Mouse (Mus musculus) hindbrain, embryonic 12.5 days (tissue): ENCODE results near the gene Kif3c. TPM values are rescaled to one million over a fixed set of nuclear protein-coding genes. Genes with fewer than 3 reads are reported as not detected.

Experiments used
- ATAC-seq: fragments of 200-750 bp; cut with Nextera tagmentation; 2 replicates; pipeline ENCODE4 v1.8.0; 2017; ENCODE audit warnings: moderate TSS enrichment; ENCODE audit not compliant: low FRiP score
- H3K27ac ChIP-seq: fragments of 300-500 bp; sonication (generic); 2 replicates; pipeline ENCODE4 v1.5.1; 2016; ENCODE audit warnings: mild to moderate bottlenecking
- H3K27me3 ChIP-seq: fragments of 300-500 bp; sonication (generic); 2 replicates; pipeline ENCODE4 v1.6.1; 2016; ENCODE audit warnings: mild to moderate bottlenecking
- H3K36me3 ChIP-seq: fragments of 300-500 bp; sonication (generic); 2 replicates; pipeline ENCODE4 v1.6.1; 2016; ENCODE audit warnings: mild to moderate bottlenecking
- H3K4me1 ChIP-seq: fragments of 300-500 bp; sonication (generic); 2 replicates; pipeline ENCODE4 v1.6.1; 2016
- H3K4me2 ChIP-seq: fragments of 300-500 bp; sonication (generic); replicated peaks from 2 replicates; pipeline ENCODE4 v1.6.1; 2016; ENCODE audit warnings: mild to moderate bottlenecking
- H3K4me3 ChIP-seq: fragments of 300-500 bp; sonication (generic); 2 replicates; pipeline ENCODE4 v1.5.1; 2016; ENCODE audit warnings: mild to moderate bottlenecking
- H3K9ac ChIP-seq: fragments of 300-500 bp; sonication (generic); 2 replicates; pipeline ENCODE4 v1.6.1; 2016; ENCODE audit warnings: mild to moderate bottlenecking, moderate library complexity
- H3K9me3 ChIP-seq: fragments of 300-500 bp; sonication (generic); replicated peaks from 2 replicates; pipeline ENCODE4 v1.6.1; 2016; ENCODE audit warnings: mild to moderate bottlenecking
- WGBS: fragments of 180-500 bp; shearing (Covaris S2); methylation state at CpG from one replicate; pipeline ENCODE4 v1.1.7; 2016; 5-methylcytosine and 5-hydroxymethylcytosine counted together
- polyA plus RNA-seq: library from polyadenylated mRNA; unstranded; fragments of >200 nt; fragmentation: Nextera tagmentation; extraction: Ambion mirVana; gene quantifications from 2 replicates; pipeline ENCODE4 v1.2.1, GENCODE M21; 2016

Kif3c gene
- polyA plus RNA-seq: 64.2 and 64.8 TPM in 2 replicates

DNA sequence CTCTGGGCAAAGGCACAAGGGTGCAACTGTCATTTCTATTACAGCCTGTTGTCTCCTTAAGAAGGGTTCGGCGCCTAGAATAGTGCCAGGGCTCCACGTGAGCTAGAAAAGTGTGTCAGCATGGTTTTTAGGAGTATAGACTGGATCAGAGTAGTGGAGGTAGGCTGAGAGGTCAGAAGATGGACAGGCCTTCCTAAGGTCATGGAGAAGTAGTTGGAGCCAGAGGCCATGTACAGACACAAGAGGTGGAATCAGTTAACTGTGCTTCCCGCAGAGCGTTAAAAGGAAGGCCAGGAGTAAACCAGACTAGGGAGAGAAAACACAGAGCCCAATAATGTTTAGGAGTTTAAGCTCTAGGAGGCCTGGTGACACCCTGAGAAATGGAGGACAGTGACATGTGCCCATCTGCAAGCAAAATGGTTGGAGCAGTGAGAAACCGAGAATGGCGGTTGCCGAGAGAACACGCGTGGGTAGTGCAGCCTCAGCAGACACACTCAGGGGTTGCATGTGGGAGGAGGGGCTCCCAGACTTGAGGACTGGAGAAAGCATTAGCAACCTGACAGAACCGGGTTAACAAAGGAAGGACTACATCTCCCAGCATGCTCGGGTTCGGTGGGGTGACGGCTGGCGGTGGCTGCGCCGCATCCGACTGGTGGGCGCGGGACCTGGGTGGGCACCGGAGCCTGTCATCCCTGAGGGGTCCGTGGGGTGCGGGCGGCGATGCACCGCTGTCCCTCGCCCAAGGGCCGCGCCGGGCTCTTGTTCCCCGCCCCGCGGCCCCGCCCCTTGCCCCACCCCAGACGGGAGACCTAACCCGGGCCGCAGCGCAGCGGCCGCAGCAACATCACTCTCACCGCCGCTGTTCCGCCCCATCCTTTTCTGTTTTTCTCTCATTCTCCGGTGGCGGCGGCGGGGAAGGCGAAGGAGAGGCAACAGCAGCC is at the start of gene Kif3c:
Gene Kif3c (plus strand): TSS at position 625 of the 941 bp plus-strand sequence.
- peak within 1 kb of the TSS; percentile 97 for H3K27ac ChIP-seq
- WGBS: 7% methylated on average over 47 of the region's 48 CpGs
- peak; percentile 92 for ATAC-seq

DNA sequence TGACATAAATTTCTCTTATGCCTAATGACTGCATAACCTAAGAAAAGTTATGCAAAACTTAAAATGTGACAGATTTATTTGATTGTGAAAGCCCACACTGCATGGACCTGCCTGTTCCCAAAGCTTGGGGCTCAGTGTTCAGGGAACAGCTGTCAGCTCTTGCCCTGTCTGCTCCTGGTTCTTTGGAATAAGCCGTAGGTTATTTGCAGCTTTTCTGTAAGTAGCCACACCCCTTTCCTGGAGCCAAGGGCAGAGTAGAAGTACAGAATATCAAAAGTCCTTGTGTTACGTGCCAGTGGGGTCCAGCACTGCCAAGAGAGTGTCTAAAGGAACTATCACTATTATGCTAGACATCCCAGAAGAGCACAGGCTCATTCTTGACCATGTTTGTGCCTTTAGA is 48.8 kb upstream of the Kif3c start:
- 56% methylated on average over 2 of the region's 2 CpGs for WGBS
- no peaks in the 10 kb centered on the region for H3K36me3 ChIP-seq
- H3K27ac ChIP-seq: no peak overlapping the region
- no peak overlapping the region for H3K4me2 ChIP-seq
- no peaks in the 10 kb centered on the region for H3K27me3 ChIP-seq
- no peak for ATAC-seq
- H3K9ac ChIP-seq: no peak overlapping the region
- H3K9me3 ChIP-seq: no peaks in the 10 kb centered on the region
- no peaks in the 10 kb centered on the region for H3K4me1 ChIP-seq
- H3K4me3 ChIP-seq: no peak overlapping the region

More for the DNA sequence above, at the start of gene Kif3c:
- peak within 1 kb of the TSS; percentile 89 for H3K4me2 ChIP-seq
- no peaks in the 10 kb centered on the region for H3K27me3 ChIP-seq
- H3K9me3 ChIP-seq: peaks cover 9% of the 10 kb centered on the region; the same call in 1 of the 2 replicates
- H3K9ac ChIP-seq: peak within 1 kb of the TSS; percentile 93
- peaks cover 39% of the 10 kb centered on the region for H3K4me1 ChIP-seq
- peaks cover 17% of the 10 kb centered on the region for H3K36me3 ChIP-seq
- H3K4me3 ChIP-seq: peak within 1 kb of the TSS; percentile 73

DNA sequence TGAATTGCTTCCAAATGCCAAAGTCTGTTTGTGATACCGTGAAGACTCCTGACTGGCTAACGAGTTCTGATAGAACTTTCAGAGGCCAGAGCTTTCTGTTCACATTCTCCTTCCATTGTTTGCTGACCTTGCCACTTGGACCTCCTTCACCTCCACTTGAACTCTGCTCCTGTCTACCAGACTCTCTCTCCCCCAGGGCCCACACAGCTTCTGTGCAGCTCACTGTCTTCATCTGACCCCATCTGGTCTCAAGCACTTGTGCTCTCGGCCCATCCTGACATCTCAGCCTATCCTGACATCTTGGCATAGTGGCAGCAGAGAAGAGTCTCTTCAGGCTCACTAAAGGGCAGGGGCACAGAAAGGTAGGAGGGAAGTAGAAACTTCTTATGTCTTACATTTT is 48.0 kb upstream of the Kif3c start:
- H3K27ac ChIP-seq: no peak overlapping the region
- H3K9me3 ChIP-seq: no peaks in the 10 kb centered on the region
- no peaks in the 10 kb centered on the region for H3K36me3 ChIP-seq
- ATAC-seq: no peak
- no peaks in the 10 kb centered on the region for H3K27me3 ChIP-seq
- 75% methylated on average over 3 of the region's 3 CpGs for WGBS
- no peak overlapping the region for H3K4me3 ChIP-seq
- H3K9ac ChIP-seq: no peak overlapping the region
- H3K4me1 ChIP-seq: no peaks in the 10 kb centered on the region
- H3K4me2 ChIP-seq: no peak overlapping the region

DNA sequence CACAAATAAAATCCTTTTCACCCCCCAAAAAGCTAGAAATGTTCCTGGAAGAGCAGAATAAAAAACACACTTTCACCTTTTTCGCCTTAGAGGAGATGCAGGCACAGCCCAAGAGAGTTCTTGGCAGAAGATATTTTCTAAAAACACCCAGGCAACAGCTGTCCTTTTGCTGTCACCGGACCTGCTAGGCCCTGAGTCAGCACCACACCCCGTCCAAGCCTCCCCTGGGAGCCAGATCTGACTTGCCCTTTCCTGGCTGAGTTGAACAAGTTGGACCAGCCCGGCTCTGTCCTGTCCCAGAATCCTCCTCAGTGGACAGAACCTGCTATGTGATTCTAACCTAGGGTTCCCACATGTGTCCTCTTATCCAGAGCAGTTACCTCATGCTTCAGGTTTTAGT is 45.6 kb upstream of the Kif3c start:
- 68% methylated on average over 4 of the region's 4 CpGs for WGBS
- no peak for ATAC-seq
- no peaks in the 10 kb centered on the region for H3K9me3 ChIP-seq
- no peak overlapping the region for H3K4me2 ChIP-seq
- H3K36me3 ChIP-seq: no peaks in the 10 kb centered on the region
- no peaks in the 10 kb centered on the region for H3K4me1 ChIP-seq
- H3K4me3 ChIP-seq: no peak overlapping the region
- H3K27ac ChIP-seq: no peak overlapping the region
- H3K9ac ChIP-seq: no peak overlapping the region
- no peaks in the 10 kb centered on the region for H3K27me3 ChIP-seq

DNA sequence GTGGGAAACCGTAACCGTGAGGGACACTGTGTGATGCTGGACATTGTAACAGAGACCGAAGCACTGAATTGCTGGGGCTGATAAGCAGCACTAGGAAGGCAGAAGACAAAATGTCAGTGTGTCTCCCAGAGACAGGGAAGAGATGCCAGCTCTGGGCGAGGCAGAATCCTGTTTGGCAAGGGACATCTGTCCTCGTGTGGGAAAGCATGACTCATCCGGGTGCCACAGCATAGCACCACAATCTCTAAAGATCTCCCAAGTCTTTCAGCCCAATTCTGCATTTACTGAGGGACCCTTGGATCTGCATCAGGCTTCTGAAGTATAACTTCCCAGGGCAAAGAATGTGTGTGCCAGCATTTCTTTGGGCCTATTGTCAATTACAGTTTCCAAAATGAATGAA is 41.7 kb upstream of the Kif3c start:
- H3K9ac ChIP-seq: no peak overlapping the region
- no peaks in the 10 kb centered on the region for H3K4me1 ChIP-seq
- no peak overlapping the region for H3K27ac ChIP-seq
- ATAC-seq: no peak
- H3K4me3 ChIP-seq: no peak overlapping the region
- no peaks in the 10 kb centered on the region for H3K27me3 ChIP-seq
- 83% methylated on average over 6 of the region's 6 CpGs for WGBS
- H3K9me3 ChIP-seq: no peaks in the 10 kb centered on the region
- no peak overlapping the region for H3K4me2 ChIP-seq
- no peaks in the 10 kb centered on the region for H3K36me3 ChIP-seq

DNA sequence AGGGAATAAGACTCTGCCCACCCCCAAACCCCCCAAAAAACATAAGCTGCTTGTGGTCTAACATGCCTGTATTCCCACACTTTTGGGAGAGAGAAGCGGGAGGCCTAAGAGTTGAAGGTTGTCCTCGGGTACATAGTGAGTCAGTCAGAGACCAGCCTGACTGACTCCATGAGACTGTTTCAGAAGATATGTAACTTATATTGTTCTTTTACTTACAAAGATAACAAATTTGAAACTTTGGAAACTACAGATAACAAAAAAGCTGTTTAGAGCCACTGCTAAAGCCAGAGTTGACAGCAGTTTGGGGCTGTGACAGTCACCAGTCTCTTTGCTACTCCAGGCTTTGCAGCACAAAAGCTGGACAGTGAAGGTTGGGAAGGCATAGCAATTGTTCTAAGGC is 39.7 kb upstream of the Kif3c start:
- Histone ChIP-seq H3K9ac (no peak overlapping the region), H3K9me3 (0 out of 2 replicates have a peak, but pooled peaks cover 6% of the 10 kb centered on the region), H3K4me2 (no peak overlapping the region), H3K4me1 (no peaks in the 10 kb centered on the region), H3K27ac (no peak overlapping the region), H3K36me3 (no peaks in the 10 kb centered on the region), H3K27me3 (no peaks in the 10 kb centered on the region), H3K4me3 (no peak overlapping the region)
- ATAC-seq: no peak
- 84% methylated on average over 2 of the region's 2 CpGs for WGBS

DNA sequence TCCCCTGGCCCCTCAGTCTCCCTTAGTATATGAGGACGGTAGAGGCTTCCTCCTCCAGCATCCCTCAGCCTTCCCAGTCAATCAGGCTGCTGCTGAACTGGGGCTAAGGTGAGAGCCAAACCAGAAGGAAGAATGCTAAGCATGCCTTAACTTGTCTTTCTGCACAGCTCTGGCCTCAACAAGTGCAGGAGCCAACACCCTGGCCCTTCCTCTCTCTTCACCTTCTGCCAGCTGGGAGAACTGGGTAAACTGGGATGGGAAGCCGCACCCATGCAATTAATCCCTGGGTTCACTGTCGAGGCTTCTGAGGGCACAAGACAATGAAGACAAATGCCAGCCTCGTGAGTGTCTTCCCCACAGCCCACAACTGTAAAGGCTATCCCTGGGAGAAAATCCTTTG is 35.3 kb upstream of the Kif3c start:
- H3K9ac ChIP-seq: no peak overlapping the region
- H3K27ac ChIP-seq: no peak overlapping the region
- 81% methylated on average over 4 of the region's 4 CpGs for WGBS
- 0 out of 2 replicates have a peak, but pooled peaks cover 9% of the 10 kb centered on the region for H3K9me3 ChIP-seq
- no peaks in the 10 kb centered on the region for H3K4me1 ChIP-seq
- no peaks in the 10 kb centered on the region for H3K27me3 ChIP-seq
- no peak overlapping the region for H3K4me2 ChIP-seq
- H3K4me3 ChIP-seq: no peak overlapping the region
- no peaks in the 10 kb centered on the region for H3K36me3 ChIP-seq
- no peak for ATAC-seq

DNA sequence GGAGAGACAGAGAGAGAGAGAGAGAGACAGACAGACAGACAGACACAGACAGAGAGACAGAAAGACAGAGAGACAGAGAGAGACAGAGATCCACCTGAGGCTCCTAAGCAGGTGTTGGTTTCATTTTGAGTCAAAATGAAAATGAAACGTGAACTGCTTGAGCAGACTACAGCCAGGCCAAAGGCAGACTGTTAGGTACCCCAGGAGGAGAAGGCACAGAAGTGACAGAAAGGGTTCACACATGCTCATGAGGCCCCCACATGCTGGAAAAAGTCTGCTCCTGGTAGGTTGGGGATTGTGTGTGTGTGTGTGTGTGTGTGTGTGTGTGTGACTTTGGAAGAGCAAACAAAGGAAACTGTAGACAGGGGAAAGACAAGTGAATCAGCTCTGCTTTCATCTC is 26.0 kb upstream of the Kif3c start:
- H3K4me2 ChIP-seq: no peak overlapping the region
- WGBS: 73% methylated on average over 1 of the region's 1 CpGs
- H3K27me3 ChIP-seq: no peaks in the 10 kb centered on the region
- H3K9me3 ChIP-seq: 0 out of 2 replicates have a peak, but pooled peaks cover 4% of the 10 kb centered on the region
- no peaks in the 10 kb centered on the region for H3K4me1 ChIP-seq
- H3K27ac ChIP-seq: no peak overlapping the region
- H3K36me3 ChIP-seq: no peaks in the 10 kb centered on the region
- no peak overlapping the region for H3K4me3 ChIP-seq
- no peak for ATAC-seq
- H3K9ac ChIP-seq: no peak overlapping the region

DNA sequence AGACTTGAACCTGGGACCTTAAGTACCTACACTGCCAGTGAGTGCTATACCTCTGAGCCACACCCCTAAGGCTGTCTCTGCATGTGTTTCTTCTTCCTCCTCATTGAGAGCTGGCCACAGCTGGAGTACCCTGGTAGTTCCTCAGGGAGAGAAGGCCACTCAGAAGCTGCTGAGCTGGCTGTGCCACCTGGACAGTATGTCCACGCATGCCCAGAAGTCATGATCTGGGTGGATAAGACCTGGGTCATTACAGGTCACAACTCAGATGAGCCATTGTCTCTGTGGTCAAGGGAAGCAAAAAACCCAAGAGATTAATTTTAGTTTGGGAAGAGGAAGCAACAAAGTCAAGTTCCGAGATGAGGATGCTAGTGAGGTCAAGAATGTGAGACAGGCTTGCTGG is 20.8 kb upstream of the Kif3c start:
- ATAC-seq: no peak
- no peaks in the 10 kb centered on the region for H3K9me3 ChIP-seq
- WGBS: 89% methylated on average over 2 of the region's 2 CpGs
- no peaks in the 10 kb centered on the region for H3K36me3 ChIP-seq
- no peaks in the 10 kb centered on the region for H3K27me3 ChIP-seq
- no peak overlapping the region for H3K9ac ChIP-seq
- no peak overlapping the region for H3K4me3 ChIP-seq
- H3K27ac ChIP-seq: no peak overlapping the region
- no peak overlapping the region for H3K4me2 ChIP-seq
- no peaks in the 10 kb centered on the region for H3K4me1 ChIP-seq

DNA sequence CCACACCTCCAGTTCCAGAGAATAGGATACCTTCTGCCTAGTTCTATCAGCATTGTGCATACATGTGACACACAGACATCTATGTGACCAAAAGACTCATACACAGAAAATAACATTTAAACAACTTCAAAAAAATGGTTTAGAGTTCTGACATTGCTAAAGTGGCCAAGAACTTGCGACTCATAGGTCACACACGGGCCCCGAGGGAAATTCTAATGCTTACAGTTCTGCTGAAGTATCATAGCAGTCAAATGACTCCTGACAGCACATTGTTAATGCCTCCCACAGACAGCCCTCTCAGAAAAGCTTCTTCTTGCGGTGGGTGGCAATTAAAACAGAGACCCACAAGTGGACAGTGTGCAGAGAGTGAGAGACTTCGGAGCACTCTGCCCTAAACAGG is 19.9 kb upstream of the Kif3c start:
- WGBS: 90% methylated on average over 5 of the region's 5 CpGs
- Histone ChIP-seq H3K36me3 (no peaks in the 10 kb centered on the region), H3K9me3 (no peaks in the 10 kb centered on the region), H3K4me1 (no peaks in the 10 kb centered on the region), H3K4me3 (no peak overlapping the region), H3K4me2 (no peak overlapping the region), H3K9ac (no peak overlapping the region), H3K27ac (no peak overlapping the region), H3K27me3 (no peaks in the 10 kb centered on the region)
- no peak for ATAC-seq

DNA sequence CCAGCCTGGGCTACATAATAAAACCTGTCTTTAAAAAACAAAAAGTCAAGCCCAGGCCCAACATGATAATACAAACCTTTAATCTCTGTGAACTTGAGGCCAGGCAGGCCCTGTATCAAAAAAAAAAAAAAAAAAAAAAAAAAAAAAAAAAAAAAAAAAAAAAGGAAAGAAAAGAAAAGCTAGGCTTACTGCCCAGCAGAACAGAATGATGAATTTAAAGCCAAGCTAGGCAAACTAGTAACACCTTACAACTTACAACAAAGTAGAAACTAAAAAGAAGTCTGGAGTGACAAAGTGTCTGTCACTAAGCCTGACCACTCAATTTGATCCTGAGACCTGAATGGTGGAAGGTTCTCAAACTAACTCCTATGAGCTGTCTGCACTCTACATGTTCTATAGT is 17.2 kb upstream of the Kif3c start:
- H3K4me1 ChIP-seq: no peaks in the 10 kb centered on the region
- H3K9me3 ChIP-seq: no peaks in the 10 kb centered on the region
- H3K27ac ChIP-seq: no peak overlapping the region
- no peak overlapping the region for H3K4me2 ChIP-seq
- H3K36me3 ChIP-seq: no peaks in the 10 kb centered on the region
- H3K27me3 ChIP-seq: no peaks in the 10 kb centered on the region
- no peak for ATAC-seq
- no peak overlapping the region for H3K4me3 ChIP-seq
- H3K9ac ChIP-seq: no peak overlapping the region

DNA sequence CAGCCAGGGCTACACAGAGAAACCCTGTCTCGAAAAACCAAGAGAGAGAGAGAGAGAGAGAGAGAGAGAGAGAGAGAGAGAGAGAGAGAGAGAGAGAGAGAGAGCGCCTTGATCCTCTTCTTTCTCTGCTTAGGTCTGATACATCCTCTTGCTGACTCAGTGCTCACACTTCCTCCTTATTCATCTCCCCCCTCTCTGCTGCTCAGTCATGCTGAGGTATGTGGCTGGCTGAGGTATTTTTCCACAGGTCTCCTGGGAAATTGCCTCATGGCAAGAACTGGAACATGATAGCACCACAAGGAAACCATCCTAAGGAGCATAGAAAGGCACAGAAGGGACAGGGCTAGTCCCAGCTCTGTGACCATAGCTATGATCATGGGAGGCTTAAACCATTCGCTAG is 15.5 kb upstream of the Kif3c start:
- ATAC-seq: no peak

DNA sequence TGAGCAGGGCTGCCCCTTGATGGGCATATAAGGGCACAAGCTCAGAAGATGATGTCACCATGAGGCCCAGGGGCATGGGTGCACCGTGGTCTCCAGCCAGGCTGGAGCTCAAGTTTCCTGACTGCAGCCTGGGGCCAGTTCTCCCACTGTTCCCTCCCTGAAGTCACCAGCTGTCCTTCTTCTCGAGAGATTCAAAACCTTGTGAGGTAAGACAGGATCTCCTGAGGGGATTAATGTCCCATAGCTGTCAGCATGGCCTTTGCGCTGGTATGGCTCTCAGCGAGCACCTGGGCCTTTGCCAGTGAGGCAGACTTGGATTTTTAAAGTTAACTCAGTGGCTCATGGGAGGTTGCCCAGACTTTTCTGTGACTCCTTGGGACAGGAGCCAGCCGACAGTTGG is 14.8 kb upstream of the Kif3c start:
- 75% methylated on average over 5 of the region's 5 CpGs for WGBS
- H3K27me3 ChIP-seq: no peaks in the 10 kb centered on the region
- H3K27ac ChIP-seq: no peak overlapping the region
- H3K9ac ChIP-seq: no peak overlapping the region
- no peak for ATAC-seq
- no peak overlapping the region for H3K4me2 ChIP-seq
- no peaks in the 10 kb centered on the region for H3K36me3 ChIP-seq
- no peak overlapping the region for H3K4me3 ChIP-seq
- no peaks in the 10 kb centered on the region for H3K9me3 ChIP-seq
- no peaks in the 10 kb centered on the region for H3K4me1 ChIP-seq

More for the DNA sequence above, 15.5 kb upstream of the Kif3c start:
- no peaks in the 10 kb centered on the region for H3K9me3 ChIP-seq
- no peak overlapping the region for H3K4me3 ChIP-seq
- WGBS: 60% methylated on average over 2 of the region's 3 CpGs
- no peaks in the 10 kb centered on the region for H3K36me3 ChIP-seq
- no peaks in the 10 kb centered on the region for H3K4me1 ChIP-seq
- no peak overlapping the region for H3K9ac ChIP-seq
- H3K27me3 ChIP-seq: no peaks in the 10 kb centered on the region
- H3K4me2 ChIP-seq: no peak overlapping the region
- no peak overlapping the region for H3K27ac ChIP-seq
